Mouse (Mus musculus) lung, postnatal 0 days (tissue): Measurements from ENCODE around the gene Gfpt2.

ENCODE experiments used
- CTCF ChIP-seq: IDR thresholded peaks from 2 replicates; pipeline ENCODE4 v1.5.1; 2016; ENCODE audit warnings: antibody characterized with exemption, mild to moderate bottlenecking
- EP300 ChIP-seq: IDR thresholded peaks from 2 replicates; pipeline ENCODE4 v1.6.1; 2016; ENCODE audit warnings: antibody characterized with exemption, mild to moderate bottlenecking, control low read depth

- TF ChIP-seq CTCF, result no peak
- TF ChIP-seq EP300, result no peak
Measured at GRCm38 (mm10) chr11:49883394-49883793, 89.4 kb downstream of the Gfpt2 start.
